Mouse (Mus musculus) erythroblast, embryonic 14.5 days (primary cell): ENCODE data around the gene Marveld3.

Experiments used
- GATA1 ChIP-seq: IDR thresholded peaks from 2 replicates; pipeline ENCODE4 v1.6.1; 2012; ENCODE audit warnings: low read length, inconsistent platforms, mixed read lengths
- TAL1 ChIP-seq: IDR thresholded peaks from 3 replicates; pipeline ENCODE4 v1.6.1; 2012; ENCODE audit warnings: low read length, inconsistent platforms, mixed read lengths

DNA sequence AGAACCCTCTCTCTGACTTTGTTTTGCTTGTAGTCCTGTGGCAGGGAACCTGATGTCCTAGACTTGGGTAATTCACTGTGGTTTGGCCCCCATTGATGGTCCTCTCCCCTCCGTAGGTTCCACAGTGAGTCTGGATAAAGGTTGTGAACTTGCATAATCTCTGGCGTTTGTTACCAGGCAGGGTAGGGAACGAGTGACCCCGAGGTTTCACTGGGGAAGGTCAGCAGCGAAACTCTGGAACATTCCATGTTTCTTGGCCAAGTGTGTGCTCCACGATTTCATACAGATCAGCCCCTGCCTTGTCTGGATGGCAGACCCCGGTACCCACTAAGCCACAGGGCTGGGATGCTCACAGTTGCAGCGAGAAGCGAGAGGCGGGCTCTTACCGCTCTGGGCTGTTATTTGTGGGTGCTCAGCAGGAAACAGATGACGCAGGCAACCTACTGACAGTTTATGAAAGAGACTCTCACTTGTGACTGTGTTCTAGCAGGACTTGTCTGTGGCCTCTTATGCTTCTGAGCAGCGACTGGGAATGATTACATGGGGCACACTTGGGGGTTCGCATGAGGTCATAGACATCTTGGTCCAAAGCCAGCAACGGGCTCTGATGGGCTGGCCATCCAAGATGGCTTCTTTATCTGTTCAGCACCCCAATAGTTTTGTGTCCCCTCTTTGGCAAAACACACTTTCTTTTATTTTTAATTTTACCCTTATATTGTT lies 20.5 kb upstream of the Marveld3 start:
- TF ChIP-seq TAL1 (no peak), GATA1 (no peak)
